Mouse (Mus musculus) thymus, adult 2 months (tissue): ENCODE measurements around the gene Theg.

Experiments
- CTCF ChIP-seq: fragments of 200-500 bp; IDR thresholded peaks from 2 replicates; pipeline ENCODE4 v1.5.1; 2012; ENCODE audit warnings: mild to moderate bottlenecking, control low read depth, low read length, moderate library complexity, borderline replicate concordance; ENCODE audit not compliant: control insufficient read depth, poor library complexity, insufficient read depth; ENCODE audit errors: extremely low read depth
- POLR2A ChIP-seq: fragments of 200-500 bp; IDR thresholded peaks from 2 replicates; pipeline ENCODE4 v1.6.1; 2012; ENCODE audit warnings: mild to moderate bottlenecking, low read length, control low read depth, moderate library complexity; ENCODE audit not compliant: control insufficient read depth, poor library complexity, insufficient read depth; ENCODE audit errors: extremely low read depth

DNA sequence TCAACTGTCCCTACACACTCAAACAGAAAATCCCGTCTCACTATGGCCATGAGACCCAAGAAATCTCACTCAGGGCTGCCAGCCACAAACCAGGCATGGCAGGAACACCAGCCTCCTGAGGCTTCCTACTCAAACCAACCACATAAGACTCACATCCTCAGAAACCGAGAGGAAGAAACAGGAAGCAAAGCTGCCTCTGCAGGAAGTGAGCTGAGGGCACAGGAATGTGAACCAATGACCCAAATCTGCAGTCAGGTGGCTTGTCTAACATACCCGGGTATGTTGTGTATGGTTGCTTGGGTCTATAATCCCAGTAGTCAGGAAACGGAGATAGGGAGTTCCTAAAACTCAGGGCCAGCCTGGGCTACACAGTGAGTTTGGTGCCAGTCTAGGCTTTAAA is 48.3 kb downstream of the Theg start:
- no peak for TF ChIP-seq POLR2A
- no peak for TF ChIP-seq CTCF
